Comparison of ENCODE assay signal across 20 mouse cellular contexts in the genomic region with DNA sequence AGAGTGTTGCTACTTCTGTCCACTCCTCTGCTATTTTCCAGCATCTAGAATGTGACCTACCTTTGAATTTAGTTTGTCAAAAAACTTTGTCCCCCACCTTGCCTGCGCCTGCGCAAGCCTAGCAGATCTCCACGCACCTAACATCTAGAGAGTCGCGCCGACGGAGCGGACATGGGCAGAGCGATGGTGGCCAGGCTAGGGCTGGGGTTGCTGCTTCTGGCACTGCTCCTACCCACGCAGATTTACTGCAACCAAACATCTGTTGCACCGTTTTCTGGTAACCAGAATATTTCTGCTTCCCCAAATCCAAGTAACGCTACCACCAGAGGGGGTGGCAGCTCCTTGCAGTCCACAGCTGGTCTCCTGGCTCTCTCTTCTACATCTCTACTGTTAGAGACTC.
"Had no signal": no experiment of that assay in that cellular context is flagged by ENCODE, and none has a peak within 500 bp of the region (broad histone marks: within the 10 kb centered on the region; RNA-seq: fewer than 3 reads in every experiment).

No protein-coding gene starts in this region.

- H3K4me3 ChIP-seq: kidney, embryonic 15.5 days; left cerebral cortex, adult 2 months; midbrain, embryonic 12.5 days; stomach, embryonic 15.5 days had no signal

- DNase-seq: kidney, adult 2 months; kidney, postnatal 10 days; kidney, postnatal 36 days; layer of hippocampus, postnatal 36 days; liver, postnatal 0 days; lung, embryonic 14.5 days; retina, postnatal 1 day; right cerebral cortex, postnatal 25 days; spleen, adult 18-20 months; thymus, adult 2 months; thymus, postnatal 14 days; thymus, postnatal 4 days had no signal

- H3K27me3 ChIP-seq: kidney, embryonic 15.5 days; midbrain, embryonic 12.5 days; stomach, embryonic 15.5 days had no signal

- H3K36me3 ChIP-seq: kidney, embryonic 15.5 days; midbrain, embryonic 12.5 days; stomach, embryonic 15.5 days had no signal

- H3K9me3 ChIP-seq: kidney, embryonic 15.5 days; midbrain, embryonic 12.5 days; stomach, embryonic 15.5 days had no signal

- H3K27ac ChIP-seq: kidney, embryonic 15.5 days; left cerebral cortex, adult 2 months; liver, embryonic 14.5 days; macrophage; midbrain, embryonic 12.5 days; stomach, embryonic 15.5 days had no signal

- H3K4me1 ChIP-seq: kidney, embryonic 15.5 days; midbrain, embryonic 12.5 days; stomach, embryonic 15.5 days had no signal

- ATAC-seq: liver, postnatal 0 days; lung, postnatal 0 days; midbrain, embryonic 16.5 days had no signal

- H3K4me2 ChIP-seq: kidney, embryonic 15.5 days; lung, embryonic 14.5 days; midbrain, embryonic 12.5 days; stomach, embryonic 15.5 days had no signal

- H3K9ac ChIP-seq: kidney, embryonic 15.5 days; liver, embryonic 14.5 days; liver, postnatal 0 days; lung, embryonic 14.5 days; midbrain, embryonic 12.5 days; stomach, embryonic 15.5 days had no signal
